Mouse (Mus musculus) liver, embryonic 15.5 days (tissue): ENCODE data around the gene Kctd14. TPM values are rescaled to one million over a fixed set of nuclear protein-coding genes. Genes with fewer than 3 reads are reported as not detected.
"Not testable (repeated sequence)": the region's sequence is repeated elsewhere in the genome, so short reads cannot be mapped to it uniquely, and the experiment has no call there.

ENCODE experiments used
- ATAC-seq: fragments of 200-750 bp; cut with Nextera tagmentation; 2 replicates; pipeline ENCODE4 v1.8.0; 2017; ENCODE audit warnings: moderate number of reproducible peaks, mild to moderate bottlenecking, moderate library complexity; ENCODE audit not compliant: insufficient read depth
- H3K27ac ChIP-seq: fragments of 300-500 bp; sonication (generic); replicated peaks from 2 replicates; pipeline ENCODE4 v1.5.1; 2015; ENCODE audit warnings: mild to moderate bottlenecking, inconsistent platforms
- H3K27me3 ChIP-seq: fragments of 300-500 bp; sonication (generic); 2 replicates; pipeline ENCODE4 v1.6.1; 2015; ENCODE audit warnings: mild to moderate bottlenecking, inconsistent platforms
- H3K36me3 ChIP-seq: fragments of 300-500 bp; sonication (generic); replicated peaks from 2 replicates; pipeline ENCODE4 v1.6.1; 2015; ENCODE audit warnings: moderate library complexity, mild to moderate bottlenecking, inconsistent platforms
- H3K4me1 ChIP-seq: fragments of 300-500 bp; sonication (generic); replicated peaks from 2 replicates; pipeline ENCODE4 v1.6.1; 2015; ENCODE audit warnings: inconsistent platforms
- H3K4me2 ChIP-seq: fragments of 300-500 bp; sonication (generic); 2 replicates; pipeline ENCODE4 v1.6.1; 2015; ENCODE audit warnings: moderate library complexity, mild to moderate bottlenecking, inconsistent platforms
- H3K4me3 ChIP-seq: fragments of 300-500 bp; sonication (generic); replicated peaks from 2 replicates; pipeline ENCODE4 v1.5.1; 2015; ENCODE audit warnings: mild to moderate bottlenecking, inconsistent platforms
- H3K9ac ChIP-seq: fragments of 300-500 bp; sonication (generic); 2 replicates; pipeline ENCODE4 v1.6.1; 2015; ENCODE audit warnings: moderate library complexity, mild to moderate bottlenecking, inconsistent platforms
- H3K9me3 ChIP-seq: fragments of 300-500 bp; sonication (generic); replicated peaks from 2 replicates; pipeline ENCODE4 v1.6.1; 2016; ENCODE audit warnings: inconsistent platforms
- WGBS: fragments of 180-500 bp; shearing (Covaris S2); methylation state at CpG from one replicate; pipeline ENCODE4 v1.1.7; 2015; ENCODE audit warnings: mixed read lengths; ENCODE audit not compliant: insufficient replicate concordance; 5-methylcytosine and 5-hydroxymethylcytosine counted together
- polyA plus RNA-seq: library from polyadenylated mRNA; unstranded; fragments of >200 nt; fragmentation: Nextera tagmentation; extraction: Ambion mirVana; gene quantifications from 2 replicates; pipeline ENCODE4 v1.2.1, GENCODE M21; 2015

Gene Kctd14
- polyA plus RNA-seq, 1 experiment from 2014 or later: 12.0 TPM

DNA sequence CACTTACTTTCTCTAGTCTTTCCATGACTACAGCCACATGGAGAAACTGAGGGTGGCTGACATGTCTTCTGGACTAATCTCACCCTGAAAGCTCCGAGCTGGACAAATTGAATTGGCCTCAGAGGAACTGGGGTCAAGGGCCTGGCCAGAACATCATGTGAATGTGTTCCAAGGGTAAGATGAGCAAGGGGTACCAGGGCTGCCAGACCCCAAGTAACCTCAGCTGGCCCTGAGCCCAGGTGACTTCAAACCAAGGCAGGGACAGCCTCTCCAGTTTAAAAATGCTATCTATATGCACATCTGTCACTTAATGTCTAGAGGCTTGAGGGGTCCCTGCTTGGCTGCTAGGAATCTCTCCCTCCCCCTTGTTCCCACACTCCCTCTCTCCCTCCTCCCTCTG lies 30.7 kb upstream of the Kctd14 start:
- Histone ChIP-seq H3K4me1 (peaks cover 4% of the 10 kb centered on the region), H3K4me2 (no peak overlapping the region), H3K4me3 (no peak overlapping the region), H3K9ac (no peak overlapping the region), H3K27ac (no peak overlapping the region), H3K27me3 (no peaks in the 10 kb centered on the region), H3K36me3 (no peaks in the 10 kb centered on the region), H3K9me3 (no peaks in the 10 kb centered on the region)
- ATAC-seq: no peak
- WGBS: 58% methylated on average over 1 of the region's 1 CpGs

- Histone ChIP-seq H3K27ac (no peak overlapping the region), H3K4me2 (no peak overlapping the region), H3K27me3 (no peaks in the 10 kb centered on the region), H3K4me3 (no peak overlapping the region), H3K9ac (no peak overlapping the region), H3K36me3 (no peaks in the 10 kb centered on the region), H3K9me3 (no peaks in the 10 kb centered on the region), H3K4me1 (peaks cover 4% of the 10 kb centered on the region)
- 71% methylated on average over 8 of the region's 8 CpGs for WGBS
- ATAC-seq: no peak
Measured at GRCm38 (mm10) chr7:97420958-97421651, 30.0 kb upstream of the Kctd14 start.

DNA sequence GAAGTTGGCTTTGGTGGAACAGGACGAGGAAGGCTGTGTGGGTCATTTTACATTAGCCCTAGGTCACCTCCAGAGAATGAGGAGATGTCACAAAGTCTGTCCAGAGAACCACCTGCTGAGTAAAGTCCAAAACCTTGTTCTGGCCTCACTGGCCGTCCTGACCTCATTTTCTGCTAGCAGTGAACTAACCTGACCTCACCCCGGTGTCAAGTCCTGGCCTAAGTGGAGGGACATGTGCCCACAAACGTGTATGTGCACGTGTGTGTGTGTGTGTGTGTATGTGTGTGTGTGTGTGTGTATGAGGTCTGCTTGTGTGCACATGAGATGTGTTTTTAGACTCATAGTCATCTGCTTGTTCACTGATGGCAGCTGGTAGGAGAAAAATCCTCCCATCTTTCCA lies 27.4 kb upstream of the Kctd14 start:
- Histone ChIP-seq H3K36me3 (no peaks in the 10 kb centered on the region), H3K27ac (no peak overlapping the region), H3K27me3 (no peaks in the 10 kb centered on the region), H3K4me2 (no peak overlapping the region), H3K4me1 (peaks cover 4% of the 10 kb centered on the region), H3K9me3 (no peaks in the 10 kb centered on the region), H3K9ac (no peak overlapping the region), H3K4me3 (no peak overlapping the region)
- no peak for ATAC-seq
- 42% methylated on average over 5 of the region's 5 CpGs for WGBS

GRCm38 (mm10) chr7:97424621-97425245 lies 26.4 kb upstream of the Kctd14 start:
- Histone ChIP-seq H3K4me2 (no peak overlapping the region), H3K9ac (no peak overlapping the region), H3K36me3 (no peaks in the 10 kb centered on the region), H3K9me3 (no peaks in the 10 kb centered on the region), H3K4me3 (no peak overlapping the region), H3K27me3 (no peaks in the 10 kb centered on the region), H3K4me1 (peaks cover 4% of the 10 kb centered on the region), H3K27ac (no peak overlapping the region)
- 8% methylated on average over 12 of the region's 12 CpGs for WGBS
- peak; percentile 79; the same call in 1 of the 2 replicates for ATAC-seq

DNA sequence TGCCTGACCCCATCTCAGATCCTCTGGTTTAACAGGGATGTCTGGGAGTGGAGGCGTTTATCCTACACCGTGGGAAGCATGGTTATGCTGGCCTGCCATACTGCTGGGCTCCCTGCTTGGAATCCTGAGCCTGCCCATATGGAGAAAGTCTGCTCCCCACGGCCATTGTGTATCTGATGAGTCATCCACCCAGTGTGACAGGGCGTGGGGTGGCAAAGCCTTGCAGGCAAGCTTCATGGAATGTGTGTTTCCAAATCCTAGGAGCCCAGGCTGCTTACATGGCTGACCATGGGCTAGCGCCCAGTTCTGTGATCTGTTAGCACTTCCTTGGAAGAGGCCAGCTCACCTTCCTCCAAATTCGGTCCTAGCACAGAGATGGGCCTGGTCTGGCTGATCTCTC lies 24.6 kb upstream of the Kctd14 start:
- WGBS: 56% methylated on average over 6 of the region's 6 CpGs
- H3K36me3 ChIP-seq: no peaks in the 10 kb centered on the region
- peaks cover 4% of the 10 kb centered on the region for H3K4me1 ChIP-seq
- no peak for ATAC-seq
- no peaks in the 10 kb centered on the region for H3K27me3 ChIP-seq
- no peak overlapping the region for H3K27ac ChIP-seq
- H3K9me3 ChIP-seq: no peaks in the 10 kb centered on the region
- H3K9ac ChIP-seq: no peak overlapping the region
- H3K4me2 ChIP-seq: no peak overlapping the region
- no peak overlapping the region for H3K4me3 ChIP-seq

- Histone ChIP-seq H3K27ac (no peak overlapping the region), H3K9ac (no peak overlapping the region), H3K4me3 (no peak overlapping the region), H3K9me3 (no peaks in the 10 kb centered on the region), H3K36me3 (no peaks in the 10 kb centered on the region), H3K27me3 (no peaks in the 10 kb centered on the region), H3K4me1 (peaks cover 4% of the 10 kb centered on the region), H3K4me2 (no peak overlapping the region)
- ATAC-seq: no peak
- 71% methylated on average over 6 of the region's 6 CpGs for WGBS
Measured at GRCm38 (mm10) chr7:97427296-97427695, 23.8 kb upstream of the Kctd14 start.

DNA sequence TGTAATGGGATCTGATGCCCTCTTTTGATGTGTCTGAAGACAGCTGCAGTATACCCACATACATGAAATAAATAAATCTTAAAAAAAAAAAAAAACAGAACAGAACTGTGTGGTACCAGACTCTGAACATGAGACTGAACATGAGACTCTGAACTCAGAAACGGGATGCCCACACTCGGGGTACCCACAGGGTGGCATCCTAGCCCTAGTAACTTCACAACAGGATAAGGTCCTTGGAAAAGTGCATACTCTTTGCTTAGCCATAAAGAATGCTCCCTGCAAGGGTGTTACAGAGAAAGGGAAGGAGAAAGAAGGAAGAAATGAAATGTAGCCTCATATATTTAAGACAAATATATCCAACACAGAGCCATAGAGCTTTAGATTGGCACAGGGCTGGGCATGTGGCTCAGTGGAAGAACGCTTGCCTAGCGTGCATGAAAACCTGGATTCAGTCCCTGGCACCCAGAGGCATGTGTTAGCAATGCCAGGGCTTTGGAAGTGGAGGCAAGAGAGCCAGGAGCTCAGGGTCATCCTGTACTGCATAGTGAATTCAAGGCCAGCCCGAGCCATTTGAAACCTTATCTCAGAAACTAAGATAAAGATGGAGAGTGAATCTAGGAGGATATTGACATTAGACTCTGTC lies 23.2 kb upstream of the Kctd14 start:
- Histone ChIP-seq H3K9ac (no peak overlapping the region), H3K9me3 (no peaks in the 10 kb centered on the region), H3K36me3 (no peaks in the 10 kb centered on the region), H3K4me1 (peaks cover 4% of the 10 kb centered on the region), H3K4me3 (no peak overlapping the region), H3K27me3 (no peaks in the 10 kb centered on the region), H3K4me2 (no peak overlapping the region), H3K27ac (no peak overlapping the region)
- ATAC-seq: no peak
- WGBS: 59% methylated on average over 5 of the region's 5 CpGs

GRCm38 (mm10) chr7:97429705-97430104 lies 21.4 kb upstream of the Kctd14 start:
- Histone ChIP-seq H3K4me2 (no peak overlapping the region), H3K9ac (no peak overlapping the region), H3K27me3 (no peaks in the 10 kb centered on the region), H3K4me3 (no peak overlapping the region), H3K4me1 (peaks cover 4% of the 10 kb centered on the region), H3K27ac (no peak overlapping the region), H3K36me3 (no peaks in the 10 kb centered on the region), H3K9me3 (no peaks in the 10 kb centered on the region)
- ATAC-seq: no peak
- WGBS: 24% methylated on average over 5 of the region's 5 CpGs

DNA sequence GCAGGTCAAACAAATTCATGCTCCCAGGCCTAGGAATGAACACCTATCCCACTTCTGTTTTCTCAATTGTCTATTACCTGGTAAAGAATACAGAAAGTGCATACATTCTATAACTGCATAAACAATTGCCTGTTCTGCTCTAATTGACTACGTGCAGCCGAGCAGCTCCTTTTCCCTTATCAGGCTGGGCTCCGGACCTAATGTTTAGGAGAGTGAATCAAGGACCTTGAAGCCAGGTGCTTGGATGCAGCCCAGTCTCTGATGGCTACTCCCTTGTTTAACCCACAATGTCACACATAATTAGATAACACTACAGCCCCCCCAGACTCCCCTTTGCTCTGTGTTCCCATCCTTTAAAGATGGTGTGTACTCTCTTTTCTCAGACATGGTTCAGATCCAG lies 17.6 kb upstream of the Kctd14 start:
- H3K9me3 ChIP-seq, H3K9ac ChIP-seq, H3K27me3 ChIP-seq, H3K4me2 ChIP-seq, H3K4me1 ChIP-seq, H3K27ac ChIP-seq, ATAC-seq, H3K36me3 ChIP-seq, H3K4me3 ChIP-seq: not testable (repeated sequence)
- WGBS: 72% methylated on average over 3 of the region's 3 CpGs

GRCm38 (mm10) chr7:97434517-97434916 lies 16.6 kb upstream of the Kctd14 start:
- Histone ChIP-seq H3K9ac (no peak overlapping the region), H3K4me1 (no peaks in the 10 kb centered on the region; the same call in 1 of the 2 replicates), H3K36me3 (no peaks in the 10 kb centered on the region), H3K9me3 (no peaks in the 10 kb centered on the region), H3K4me3 (no peak overlapping the region), H3K27me3 (no peaks in the 10 kb centered on the region), H3K27ac (no peak overlapping the region), H3K4me2 (no peak overlapping the region)
- no peak for ATAC-seq
- 61% methylated on average over 10 of the region's 10 CpGs for WGBS

DNA sequence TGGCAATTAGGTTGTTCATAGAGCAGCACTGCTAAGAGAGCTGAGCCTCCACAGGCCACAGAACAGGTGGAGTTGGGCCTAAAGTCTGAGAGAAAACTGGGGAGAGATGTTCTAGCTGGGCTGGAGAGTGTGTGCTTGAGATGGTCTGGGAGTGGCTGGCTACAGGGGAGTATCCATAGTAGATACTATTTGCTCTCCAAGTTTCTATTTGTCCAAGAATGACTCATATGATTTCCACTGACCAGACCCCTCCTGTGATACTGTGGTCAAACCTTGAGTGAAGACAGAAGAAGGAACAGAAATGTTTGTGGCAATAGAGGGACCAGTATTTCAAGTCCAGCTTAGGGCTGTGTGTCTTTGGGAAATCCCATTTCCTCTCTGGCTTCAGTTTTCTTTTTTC lies 12.1 kb upstream of the Kctd14 start:
- no peaks in the 10 kb centered on the region for H3K36me3 ChIP-seq
- H3K4me2 ChIP-seq: no peak overlapping the region
- H3K27me3 ChIP-seq: no peaks in the 10 kb centered on the region
- 0 out of 2 replicates have a peak, but pooled peaks cover 6% of the 10 kb centered on the region for H3K9me3 ChIP-seq
- no peaks in the 10 kb centered on the region for H3K4me1 ChIP-seq
- no peak overlapping the region for H3K4me3 ChIP-seq
- no peak overlapping the region for H3K9ac ChIP-seq
- ATAC-seq: no peak
- H3K27ac ChIP-seq: no peak overlapping the region
